Mouse (Mus musculus): ENCODE measurements around the gene Hp1bp3. TPM values are rescaled to one million over a fixed set of nuclear protein-coding genes. Genes with fewer than 3 reads are reported as not detected.

Hp1bp3 gene
- polyA plus RNA-seq, 1 experiment from 2014 or later = 193 TPM

- peaks cover 25% of the 10 kb centered on the region for H3K4me1 ChIP-seq (replicated peaks)
- H3K4me3 ChIP-seq (replicated peaks) = no peak overlapping the region
- H3K27me3 ChIP-seq = no peaks in the 10 kb centered on the region
- no peak for ATAC-seq (ENCODE audit: insufficient number of reproducible peaks, insufficient read depth, low FRiP score, low TSS enrichment, low read depth)
- no peak overlapping the region for H3K27ac ChIP-seq
- 88% methylated on average over 5 of the region's 5 CpGs for WGBS
- no peak overlapping the region for H3K4me2 ChIP-seq
- H3K9ac ChIP-seq (replicated peaks) = no peak overlapping the region
- no peaks in the 10 kb centered on the region for H3K9me3 ChIP-seq
- peaks cover 71% of the 10 kb centered on the region for H3K36me3 ChIP-seq
These were observed 6.3 kb downstream of the Hp1bp3 start for GRCm38 (mm10) chr4:138222396-138222795.

- Histone ChIP-seq H3K4me1 (replicated peaks) (peaks cover 15% of the 10 kb centered on the region), H3K27ac (no peak overlapping the region), H3K9ac (replicated peaks) (no peak overlapping the region), H3K27me3 (no peaks in the 10 kb centered on the region), H3K36me3 (peaks cover 79% of the 10 kb centered on the region), H3K4me2 (no peak overlapping the region), H3K9me3 (no peaks in the 10 kb centered on the region), H3K4me3 (replicated peaks) (no peak overlapping the region)
- 72% methylated on average over 10 of the region's 10 CpGs for WGBS
- ATAC-seq (ENCODE audit: insufficient number of reproducible peaks, insufficient read depth, low FRiP score, low TSS enrichment, low read depth) = no peak
These were observed 7.5 kb downstream of the Hp1bp3 start for GRCm38 (mm10) chr4:138223623-138224022.

DNA sequence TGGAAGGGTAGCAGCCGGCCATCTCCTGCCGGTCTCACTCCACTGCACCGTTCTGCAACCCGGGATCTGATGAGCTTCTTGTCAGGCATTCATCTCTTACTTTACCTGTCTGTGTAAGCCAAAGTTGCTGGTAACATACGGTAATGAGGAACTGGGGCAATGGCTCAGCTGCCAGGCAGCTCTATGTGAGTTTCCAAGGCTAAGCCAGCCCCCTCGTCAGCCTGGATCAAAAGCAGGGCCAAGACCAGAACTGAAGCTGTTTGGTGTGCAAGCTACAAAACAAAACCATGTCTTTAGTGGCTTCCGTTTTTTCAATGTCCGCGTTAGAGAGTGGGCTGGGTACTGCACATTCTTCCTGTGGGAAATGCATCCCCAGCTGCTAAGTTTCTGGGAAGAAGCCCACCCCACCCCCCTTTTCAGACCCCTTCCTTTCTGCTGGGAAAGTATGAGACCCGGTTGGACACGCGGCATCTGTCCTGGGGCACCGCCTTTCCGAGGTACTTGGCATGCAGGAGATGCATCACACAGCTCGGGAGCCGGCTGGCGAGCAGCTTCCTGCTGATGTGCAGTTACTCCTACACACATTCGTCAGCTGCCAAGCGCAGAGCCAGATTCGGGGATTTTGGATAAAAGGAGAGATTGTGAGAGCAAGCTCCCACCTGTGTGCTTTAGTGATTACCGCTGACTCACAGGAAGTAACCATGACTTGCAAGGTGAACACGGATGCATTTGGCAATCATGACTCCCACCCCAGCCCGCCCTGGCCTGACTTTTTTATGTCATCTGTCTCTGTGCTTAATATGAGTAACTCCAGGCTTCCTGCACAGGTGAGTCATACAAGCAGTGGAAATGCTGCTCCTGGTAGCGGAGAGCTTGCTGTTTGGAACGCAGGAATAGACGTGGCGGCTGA is 30.9 kb downstream of the Hp1bp3 start:
- H3K36me3 ChIP-seq = peaks cover 59% of the 10 kb centered on the region
- H3K9ac ChIP-seq (replicated peaks) = no peak overlapping the region
- H3K27me3 ChIP-seq = peaks cover 33% of the 10 kb centered on the region
- H3K4me3 ChIP-seq (replicated peaks) = no peak overlapping the region
- ATAC-seq (ENCODE audit: insufficient number of reproducible peaks, insufficient read depth, low FRiP score, low TSS enrichment, low read depth) = no peak
- H3K9me3 ChIP-seq = no peaks in the 10 kb centered on the region
- H3K4me2 ChIP-seq = no peak overlapping the region
- peaks cover 28% of the 10 kb centered on the region for H3K4me1 ChIP-seq (replicated peaks)
- WGBS = 80% methylated on average over 27 of the region's 27 CpGs
- no peak overlapping the region for H3K27ac ChIP-seq

DNA sequence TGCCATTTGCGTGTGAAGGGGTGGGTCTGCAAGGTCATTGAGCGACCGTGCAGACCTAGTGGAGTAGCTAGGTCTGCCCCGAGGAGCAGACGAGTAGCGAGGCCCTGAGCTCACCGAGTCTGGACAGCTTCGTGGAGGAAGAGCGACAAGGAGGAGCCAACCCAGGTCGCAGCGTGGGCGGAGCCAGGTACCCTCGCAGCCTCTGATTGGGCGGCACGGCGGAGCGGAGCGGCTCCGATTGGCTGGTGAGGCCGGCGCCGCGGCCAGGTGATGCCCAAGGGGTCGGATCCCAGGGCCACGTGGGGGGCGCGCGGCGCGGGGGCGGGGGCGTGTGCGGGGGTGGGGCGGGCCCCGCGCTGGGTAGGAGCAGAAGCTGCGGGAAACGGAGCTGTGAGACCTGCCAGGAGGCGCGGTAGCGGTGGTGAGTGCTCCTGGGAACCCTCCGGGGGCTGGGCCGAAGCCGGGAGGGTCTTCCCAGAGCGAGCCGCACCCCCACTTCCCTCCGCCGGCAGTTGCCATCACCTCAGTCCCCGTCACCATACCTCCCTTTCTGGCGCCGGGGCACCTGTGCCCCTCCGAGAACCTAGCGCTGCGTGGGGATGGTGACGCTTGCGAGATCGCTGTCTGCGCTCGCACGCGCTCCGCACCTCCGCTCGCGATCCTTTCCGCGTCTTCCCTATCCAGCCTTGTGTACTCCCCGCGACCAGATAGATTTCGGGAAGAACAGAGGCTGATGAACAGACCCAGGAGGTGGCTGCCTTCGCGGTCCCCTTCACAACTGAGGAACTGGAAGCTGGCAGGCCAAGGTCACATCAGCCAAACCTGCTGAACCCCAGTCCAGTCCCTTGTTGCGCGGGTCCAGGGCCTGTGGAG is 34.2 kb downstream of the Hp1bp3 start, which contains the start of the genes Sh2d5 and Kif17:
Sh2d5 (plus strand) TSS at position 316 of the 873 bp plus-strand sequence.
Kif17 (plus strand) TSS at position 348 of the 873 bp plus-strand sequence.
- peaks cover 63% of the 10 kb centered on the region for H3K27me3 ChIP-seq
- H3K4me2 ChIP-seq = peak within 1 kb of the TSS; percentile 99
- no peaks in the 10 kb centered on the region for H3K9me3 ChIP-seq
- peak; percentile 72 for ATAC-seq (ENCODE audit: insufficient number of reproducible peaks, insufficient read depth, low FRiP score, low TSS enrichment, low read depth)
- peaks cover 41% of the 10 kb centered on the region for H3K4me1 ChIP-seq (replicated peaks)
- H3K27ac ChIP-seq = no peak within 1 kb of the TSS
- under 1% methylated on average over 64 of the region's 74 CpGs for WGBS
- H3K9ac ChIP-seq (replicated peaks) = peak within 1 kb of the TSS; percentile 47
- H3K36me3 ChIP-seq = peaks cover 26% of the 10 kb centered on the region
- H3K4me3 ChIP-seq (replicated peaks) = peak within 1 kb of the TSS; percentile 58

DNA sequence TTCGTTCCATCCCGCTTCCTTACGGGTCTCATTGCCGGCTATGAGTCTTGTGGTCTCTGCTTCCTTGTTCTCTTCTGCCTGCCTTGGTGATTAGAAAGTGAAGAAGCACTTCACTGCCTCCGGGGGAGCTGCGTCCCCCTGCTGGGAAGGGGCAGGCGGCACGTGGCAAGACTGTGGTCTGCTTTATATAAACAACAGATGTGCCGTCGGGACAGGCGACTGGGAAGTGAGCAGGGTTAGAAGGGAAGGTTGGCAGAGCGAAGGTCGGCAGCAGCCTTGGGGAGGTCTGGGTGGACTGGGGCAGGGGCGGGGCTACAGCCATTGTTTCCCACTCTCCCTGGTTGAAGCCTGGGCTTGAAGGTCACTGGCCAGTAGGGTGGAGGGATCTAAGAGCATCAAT is 35.7 kb downstream of the Hp1bp3 start:
- Histone ChIP-seq H3K9me3 (no peaks in the 10 kb centered on the region), H3K36me3 (peaks cover 11% of the 10 kb centered on the region), H3K4me3 (replicated peaks) (peak overlapping the region; percentile 58), H3K4me2 (peak overlapping the region; percentile 99), H3K4me1 (replicated peaks) (peaks cover 41% of the 10 kb centered on the region), H3K27me3 (peaks cover 68% of the 10 kb centered on the region), H3K9ac (replicated peaks) (no peak overlapping the region; the same call in 1 of the 2 replicates), H3K27ac (no peak overlapping the region)
- WGBS = 0% methylated on average over 14 of the region's 14 CpGs
- no peak for ATAC-seq (ENCODE audit: insufficient number of reproducible peaks, insufficient read depth, low FRiP score, low TSS enrichment, low read depth)

GRCm38 (mm10) chr4:138252231-138252630 is 36.1 kb downstream of the Hp1bp3 start:
- Histone ChIP-seq H3K27ac (no peak overlapping the region), H3K9me3 (no peaks in the 10 kb centered on the region), H3K27me3 (peaks cover 68% of the 10 kb centered on the region), H3K4me1 (replicated peaks) (peaks cover 41% of the 10 kb centered on the region), H3K36me3 (peaks cover 7% of the 10 kb centered on the region; the same call in 1 of the 2 replicates), H3K4me2 (peak overlapping the region; percentile 99), H3K4me3 (replicated peaks) (peak overlapping the region; percentile 58), H3K9ac (replicated peaks) (no peak overlapping the region; the same call in 1 of the 2 replicates)
- ATAC-seq (ENCODE audit: insufficient number of reproducible peaks, insufficient read depth, low FRiP score, low TSS enrichment, low read depth) = no peak
- WGBS = 8% methylated on average over 5 of the region's 5 CpGs

DNA sequence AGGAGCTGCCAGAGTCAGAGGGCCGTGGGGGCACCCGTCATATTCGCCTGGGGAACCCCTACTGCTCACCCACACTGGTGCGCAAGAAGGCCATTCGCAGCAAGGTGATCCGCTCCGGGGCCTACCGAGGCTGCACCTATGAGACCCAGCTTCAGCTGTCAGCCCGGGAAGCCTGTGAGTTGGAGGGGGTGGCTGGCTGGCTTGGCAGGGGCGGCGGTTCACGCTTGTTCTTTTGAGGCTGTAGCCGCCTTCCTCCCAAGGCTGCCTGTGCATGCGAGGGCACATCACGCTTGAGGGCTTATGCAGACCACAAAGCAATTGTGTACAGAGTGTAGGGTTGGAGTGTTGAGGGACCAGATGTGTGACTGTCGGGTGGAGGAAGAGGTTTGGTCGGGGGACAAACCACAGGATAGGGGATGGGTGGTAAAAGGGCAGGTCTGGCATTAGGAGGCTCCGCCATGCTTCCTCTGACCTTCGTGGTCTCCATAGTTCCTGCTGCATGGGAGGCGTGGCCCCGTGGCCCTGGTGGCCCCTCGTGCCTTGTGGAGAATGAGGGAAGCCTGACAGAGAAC is 41.1 kb downstream of the Hp1bp3 start:
- no peak overlapping the region for H3K4me2 ChIP-seq
- no peak overlapping the region for H3K4me3 ChIP-seq (replicated peaks)
- ATAC-seq (ENCODE audit: insufficient number of reproducible peaks, insufficient read depth, low FRiP score, low TSS enrichment, low read depth) = no peak
- H3K4me1 ChIP-seq (replicated peaks) = peaks cover 11% of the 10 kb centered on the region
- 83% methylated on average over 22 of the region's 22 CpGs for WGBS
- no peak overlapping the region for H3K27ac ChIP-seq
- no peak overlapping the region for H3K9ac ChIP-seq (replicated peaks)
- H3K27me3 ChIP-seq = peaks cover 62% of the 10 kb centered on the region
- H3K36me3 ChIP-seq = 0 out of 2 replicates have a peak, but pooled peaks cover 2% of the 10 kb centered on the region
- no peaks in the 10 kb centered on the region for H3K9me3 ChIP-seq

- peaks cover 60% of the 10 kb centered on the region for H3K27me3 ChIP-seq
These were observed 42.6 kb downstream of the Hp1bp3 start for GRCm38 (mm10) chr4:138258663-138259062.

DNA sequence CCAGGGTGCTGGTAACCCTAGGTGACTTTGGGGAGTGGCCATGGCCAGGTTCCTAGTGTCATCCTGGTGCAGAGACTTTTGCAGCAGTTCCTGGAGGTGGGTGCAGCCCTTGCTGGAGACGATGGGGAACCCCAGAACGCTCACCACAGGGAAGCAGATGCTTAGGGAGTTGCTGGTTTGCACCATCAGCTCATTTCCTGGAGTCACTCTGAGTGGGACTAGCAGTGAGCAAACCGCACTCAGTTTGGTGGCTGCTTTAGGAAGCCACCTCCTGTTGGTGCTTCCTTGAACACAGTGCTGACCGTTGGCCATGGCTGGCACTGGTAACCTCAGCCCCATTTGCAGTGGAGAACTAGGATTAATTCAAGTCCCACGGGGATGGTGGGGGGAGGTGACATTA is 43.4 kb downstream of the Hp1bp3 start:
- WGBS = 85% methylated on average over 5 of the region's 5 CpGs
- H3K27ac ChIP-seq = no peak overlapping the region
- H3K4me2 ChIP-seq = no peak overlapping the region
- no peak for ATAC-seq (ENCODE audit: insufficient number of reproducible peaks, insufficient read depth, low FRiP score, low TSS enrichment, low read depth)
- no peaks in the 10 kb centered on the region for H3K9me3 ChIP-seq
- H3K27me3 ChIP-seq = peaks cover 60% of the 10 kb centered on the region
- 0 out of 2 replicates have a peak, but pooled peaks cover 7% of the 10 kb centered on the region for H3K4me1 ChIP-seq (replicated peaks)
- 0 out of 2 replicates have a peak, but pooled peaks cover 2% of the 10 kb centered on the region for H3K36me3 ChIP-seq
- H3K9ac ChIP-seq (replicated peaks) = no peak overlapping the region
- no peak overlapping the region for H3K4me3 ChIP-seq (replicated peaks)

More at GRCm38 (mm10) chr4:138258663-138259062, 42.6 kb downstream of the Hp1bp3 start:
- H3K27ac ChIP-seq = no peak overlapping the region
- H3K9ac ChIP-seq (replicated peaks) = no peak overlapping the region
- no peaks in the 10 kb centered on the region for H3K9me3 ChIP-seq
- no peak overlapping the region for H3K4me3 ChIP-seq (replicated peaks)
- 0 out of 2 replicates have a peak, but pooled peaks cover 2% of the 10 kb centered on the region for H3K36me3 ChIP-seq
- no peak overlapping the region for H3K4me2 ChIP-seq
- no peak for ATAC-seq (ENCODE audit: insufficient number of reproducible peaks, insufficient read depth, low FRiP score, low TSS enrichment, low read depth)
- 0 out of 2 replicates have a peak, but pooled peaks cover 7% of the 10 kb centered on the region for H3K4me1 ChIP-seq (replicated peaks)
- 79% methylated on average over 7 of the region's 7 CpGs for WGBS

DNA sequence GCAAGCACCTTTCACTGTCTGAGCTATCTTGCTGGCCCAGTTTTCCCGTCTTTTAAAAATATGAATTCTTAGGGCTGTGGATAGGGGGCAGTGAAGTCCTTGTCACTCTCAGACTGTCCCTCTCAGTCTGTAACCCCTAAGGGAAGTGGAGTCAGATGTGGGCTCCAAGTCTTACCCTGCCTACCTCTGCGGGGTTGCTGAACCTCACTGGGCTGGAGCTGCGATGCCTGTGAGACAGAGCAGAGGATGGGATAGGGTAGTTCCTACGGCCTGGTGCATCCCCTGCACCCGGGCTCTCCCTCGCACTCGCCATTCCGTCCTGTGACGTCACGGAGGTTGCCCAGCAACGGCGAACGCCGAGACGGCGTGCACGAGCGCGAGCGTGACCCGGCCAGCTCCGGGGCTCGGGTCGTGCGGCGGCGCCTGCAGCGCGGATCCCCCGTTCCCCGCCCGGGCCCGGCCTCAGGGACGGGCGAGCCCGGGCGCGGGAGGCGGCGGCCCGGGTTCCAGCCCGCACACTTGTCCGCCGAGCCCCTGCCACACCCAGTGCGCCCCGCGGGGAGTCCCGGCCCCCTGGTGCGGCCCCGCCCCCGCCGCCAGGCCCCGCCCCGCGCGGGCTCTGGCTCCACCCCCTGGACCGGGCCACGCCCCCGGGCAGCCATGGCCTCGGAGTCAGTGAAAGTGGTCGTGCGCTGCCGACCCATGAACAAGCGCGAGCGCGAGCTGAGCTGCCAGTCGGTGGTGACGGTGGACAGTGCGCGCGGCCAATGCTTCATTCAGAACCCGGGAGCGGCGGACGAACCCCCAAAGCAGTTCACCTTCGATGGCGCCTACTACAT is 46.0 kb downstream of the Hp1bp3 start:
- H3K27me3 ChIP-seq = peaks cover 53% of the 10 kb centered on the region
- WGBS = under 1% methylated on average over 78 of the region's 78 CpGs
- peak; percentile 79 for ATAC-seq (ENCODE audit: insufficient number of reproducible peaks, insufficient read depth, low FRiP score, low TSS enrichment, low read depth)

More for the DNA sequence above, 46.0 kb downstream of the Hp1bp3 start:
- peak overlapping the region; percentile 76 for H3K4me2 ChIP-seq
- H3K27ac ChIP-seq = no peak overlapping the region
- H3K9ac ChIP-seq (replicated peaks) = peak overlapping the region; percentile 40; the same call in 1 of the 2 replicates
- peak overlapping the region; percentile 74 for H3K4me3 ChIP-seq (replicated peaks)
- no peaks in the 10 kb centered on the region for H3K9me3 ChIP-seq
- 0 out of 2 replicates have a peak, but pooled peaks cover 2% of the 10 kb centered on the region for H3K36me3 ChIP-seq
- H3K4me1 ChIP-seq (replicated peaks) = 0 out of 2 replicates have a peak, but pooled peaks cover 7% of the 10 kb centered on the region
